Mouse (Mus musculus) Muller cell, postnatal 12 days (primary cell): ENCODE measurements around the gene Cnp.

ENCODE experiments used
- DNase-seq: peaks from one replicate; pipeline ENCODE4 v3.0.0-alpha.2; 2015; ENCODE audit errors: inconsistent ontology term

Gene Cnp

GRCm38 (mm10) chr11:100619485-100619975 lies 44.8 kb downstream of the Cnp start:
- peak; percentile 97 for DNase-seq

GRCm38 (mm10) chr11:100619982-100620381 lies 45.3 kb downstream of the Cnp start, which contains the start of gene Dnajc7:
Gene Dnajc7 (minus strand): TSS chr11:100620168.
- no peak for DNase-seq

GRCm38 (mm10) chr11:100622714-100623113 lies 48.0 kb downstream of the Cnp start:
- DNase-seq, result peak; percentile 97

GRCm38 (mm10) chr11:100623867-100624266 lies 49.2 kb downstream of the Cnp start:
- peak; percentile 40 for DNase-seq

DNA sequence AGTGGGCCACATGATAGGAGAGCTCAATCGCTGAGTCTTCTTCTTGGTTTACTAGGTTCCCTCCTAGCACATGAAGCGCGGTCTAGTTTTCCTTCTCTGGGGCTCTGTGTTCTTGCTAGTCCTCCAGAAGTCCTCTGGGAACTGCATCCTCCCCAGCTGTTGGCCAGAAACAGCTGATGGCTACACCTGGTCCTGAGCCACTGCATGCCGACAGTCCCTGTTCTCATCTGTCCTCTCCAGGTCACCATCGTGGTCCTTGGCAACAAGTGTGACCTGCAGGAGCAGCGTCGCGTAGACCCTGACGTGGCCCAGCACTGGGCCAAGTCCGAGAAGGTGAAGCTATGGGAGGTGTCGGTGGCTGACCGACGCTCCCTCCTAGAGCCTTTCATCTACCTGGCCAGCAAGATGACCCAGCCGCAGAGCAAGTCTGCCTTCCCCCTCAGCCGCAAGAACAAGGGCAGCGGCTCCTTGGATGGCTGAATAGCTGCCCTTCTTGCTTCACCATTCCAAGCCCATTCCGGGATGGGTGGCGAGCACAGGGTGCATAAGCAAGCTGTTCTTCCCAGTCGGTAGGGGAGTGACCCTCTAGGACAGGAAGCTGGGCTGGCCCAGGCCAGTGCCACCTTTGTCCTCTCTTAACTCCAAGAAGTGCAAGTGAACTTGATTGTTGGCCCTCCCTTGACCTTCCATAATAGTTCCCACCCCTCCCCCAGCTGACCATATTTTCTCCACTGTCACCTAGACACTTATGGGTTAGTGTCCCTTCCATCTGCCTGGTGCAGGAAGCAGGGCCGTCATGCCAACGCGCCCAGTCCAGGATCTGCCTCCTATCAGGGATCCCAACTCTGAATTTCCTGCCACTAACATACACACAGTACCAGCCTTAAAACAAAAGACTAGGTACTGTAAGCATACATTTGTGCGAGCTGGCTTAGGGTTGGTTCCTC lies 51.3 kb downstream of the Cnp start:
- DNase-seq, result no peak

GRCm38 (mm10) chr11:100626701-100627195 lies 52.0 kb downstream of the Cnp start:
- DNase-seq, result peak; percentile 61

DNA sequence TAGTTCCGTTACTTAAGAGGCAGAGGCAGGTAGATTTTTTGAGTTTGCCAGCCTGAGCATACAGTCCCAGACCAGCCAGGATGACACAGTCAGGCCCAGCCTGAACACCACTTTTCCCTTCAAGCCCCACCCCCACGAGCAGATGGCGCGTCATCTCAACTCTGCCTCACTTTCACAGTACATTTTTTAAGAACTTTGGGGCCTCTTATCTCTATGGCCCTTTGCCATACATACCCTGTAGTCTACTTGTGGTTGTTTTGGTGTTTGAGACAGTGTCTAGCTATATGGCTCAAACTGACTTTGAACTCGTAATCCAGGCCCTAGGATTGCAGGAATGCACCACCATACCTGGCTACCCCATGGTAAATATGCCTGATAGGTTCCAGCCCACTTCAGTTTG lies 53.4 kb downstream of the Cnp start:
- DNase-seq, result no peak

GRCm38 (mm10) chr11:100628862-100629352 lies 54.2 kb downstream of the Cnp start:
- no peak for DNase-seq

- no peak for DNase-seq
Observed at GRCm38 (mm10) chr11:100634530-100634929, 59.8 kb downstream of the Cnp start.

GRCm38 (mm10) chr11:100640159-100640906 lies 65.6 kb downstream of the Cnp start:
- peak; percentile 56 for DNase-seq
